Mouse (Mus musculus) neural tube, embryonic 14.5 days (tissue): Measurements from ENCODE around the gene Cdca4. TPM values are rescaled to one million over a fixed set of nuclear protein-coding genes. Genes with fewer than 3 reads are reported as not detected.
"Not testable (repeated sequence)": the region's sequence is repeated elsewhere in the genome, so short reads cannot be mapped to it uniquely, and the experiment has no call there.

Experiments
- ATAC-seq: fragments of 200-750 bp; cut with Nextera tagmentation; 2 replicates; pipeline ENCODE4 v1.8.0; 2017; ENCODE audit warnings: low read depth, mild to moderate bottlenecking, moderate TSS enrichment, moderate library complexity
- H3K27ac ChIP-seq: fragments of 300-500 bp; sonication (generic); 2 replicates; pipeline ENCODE4 v1.5.1; 2014; ENCODE audit warnings: low read depth, mild to moderate bottlenecking, control low read depth, low read length, moderate library complexity, mixed read lengths
- H3K27me3 ChIP-seq: fragments of 300-500 bp; sonication (generic); 2 replicates; pipeline ENCODE4 v1.6.1; 2014; ENCODE audit warnings: low read length; ENCODE audit not compliant: control insufficient read depth, insufficient read depth
- H3K36me3 ChIP-seq: fragments of 300-500 bp; sonication (generic); 2 replicates; pipeline ENCODE4 v1.6.1; 2014; ENCODE audit warnings: low read length, mixed read lengths; ENCODE audit not compliant: control insufficient read depth, insufficient read depth
- H3K4me1 ChIP-seq: fragments of 300-500 bp; sonication (generic); 2 replicates; pipeline ENCODE4 v1.6.1; 2014; ENCODE audit warnings: low read length; ENCODE audit not compliant: control insufficient read depth, insufficient read depth
- H3K4me2 ChIP-seq: fragments of 300-500 bp; sonication (generic); 2 replicates; pipeline ENCODE4 v1.6.1; 2014; ENCODE audit warnings: mild to moderate bottlenecking, low read depth, low read length, control low read depth
- H3K4me3 ChIP-seq: fragments of 300-500 bp; sonication (generic); 2 replicates; pipeline ENCODE4 v1.5.1; 2014; ENCODE audit warnings: low read depth, low read length, control low read depth, mixed read lengths
- H3K9ac ChIP-seq: fragments of 300-500 bp; sonication (generic); replicated peaks from 2 replicates; pipeline ENCODE4 v1.6.1; 2014; ENCODE audit warnings: low read depth, mild to moderate bottlenecking, control low read depth, low read length, mixed read lengths
- H3K9me3 ChIP-seq: fragments of 300-500 bp; sonication (generic); 2 replicates; pipeline ENCODE4 v1.6.1; 2016; ENCODE audit warnings: low read length; ENCODE audit not compliant: control insufficient read depth
- WGBS: fragments of 180-500 bp; shearing (Covaris S2); extraction: QIAGEN DNeasy Blood & Tissue Kit; methylation state at CpG from one replicate; pipeline ENCODE4 v1.1.7; 2014; 5-methylcytosine and 5-hydroxymethylcytosine counted together
- polyA plus RNA-seq: library from polyadenylated mRNA; unstranded; fragments of >200 nt; fragmentation: Nextera tagmentation; extraction: Ambion mirVana; gene quantifications from 2 replicates; pipeline ENCODE4 v1.2.1, GENCODE M21; 2014

Gene Cdca4
- polyA plus RNA-seq, 1 experiment from 2014 or later, result 33.6 TPM

- H3K4me2 ChIP-seq, result no peak overlapping the region
- WGBS, result 91% methylated on average over 8 of the region's 8 CpGs
- no peak overlapping the region for H3K9ac ChIP-seq
- H3K4me3 ChIP-seq, result no peak overlapping the region
- no peaks in the 10 kb centered on the region for H3K27me3 ChIP-seq
- H3K9me3 ChIP-seq, result no peaks in the 10 kb centered on the region
- H3K27ac ChIP-seq, result no peak overlapping the region
- H3K4me1 ChIP-seq, result 0 out of 2 replicates have a peak, but pooled peaks cover 5% of the 10 kb centered on the region
- peaks cover 26% of the 10 kb centered on the region for H3K36me3 ChIP-seq
- no peak for ATAC-seq
Measured at GRCm38 (mm10) chr12:112819057-112819662, 10.1 kb downstream of the Cdca4 start.

GRCm38 (mm10) chr12:112816866-112817265, 12.4 kb downstream of the Cdca4 start:
- 81% methylated on average over 7 of the region's 7 CpGs for WGBS
- H3K4me1 ChIP-seq, H3K9me3 ChIP-seq, H3K4me2 ChIP-seq, H3K9ac ChIP-seq, H3K27ac ChIP-seq, H3K4me3 ChIP-seq, ATAC-seq, H3K27me3 ChIP-seq: not testable (repeated sequence)
- peaks cover 36% of the 10 kb centered on the region for H3K36me3 ChIP-seq

- Histone ChIP-seq H3K9me3 (no peaks in the 10 kb centered on the region), H3K27me3 (no peaks in the 10 kb centered on the region), H3K4me3 (no peak overlapping the region), H3K27ac (no peak overlapping the region), H3K9ac (no peak overlapping the region), H3K4me2 (no peak overlapping the region), H3K36me3 (peaks cover 30% of the 10 kb centered on the region), H3K4me1 (no peaks in the 10 kb centered on the region)
- WGBS, result 55% methylated on average over 4 of the region's 4 CpGs
- ATAC-seq, result no peak
Measured at GRCm38 (mm10) chr12:112816294-112816693, 12.9 kb downstream of the Cdca4 start.

- peaks cover 17% of the 10 kb centered on the region for H3K36me3 ChIP-seq
- H3K27ac ChIP-seq, result no peak overlapping the region
- H3K9me3 ChIP-seq, result no peaks in the 10 kb centered on the region
- H3K4me3 ChIP-seq, result no peak overlapping the region
- no peaks in the 10 kb centered on the region for H3K27me3 ChIP-seq
- no peaks in the 10 kb centered on the region; the same call in 1 of the 2 replicates for H3K4me1 ChIP-seq
- no peak for ATAC-seq
- H3K9ac ChIP-seq, result no peak overlapping the region
- no peak overlapping the region for H3K4me2 ChIP-seq
- 79% methylated on average over 14 of the region's 14 CpGs for WGBS
Measured at GRCm38 (mm10) chr12:112814682-112815470, 14.3 kb downstream of the Cdca4 start.

GRCm38 (mm10) chr12:112813370-112813769, 15.9 kb downstream of the Cdca4 start:
- no peak overlapping the region for H3K9ac ChIP-seq
- no peak for ATAC-seq
- no peak overlapping the region for H3K4me2 ChIP-seq
- no peaks in the 10 kb centered on the region for H3K9me3 ChIP-seq
- no peak overlapping the region for H3K4me3 ChIP-seq
- WGBS, result 95% methylated on average over 7 of the region's 7 CpGs
- H3K27ac ChIP-seq, result no peak overlapping the region
- peaks cover 14% of the 10 kb centered on the region for H3K36me3 ChIP-seq
- H3K27me3 ChIP-seq, result no peaks in the 10 kb centered on the region
- H3K4me1 ChIP-seq, result peaks cover 8% of the 10 kb centered on the region

- WGBS, result 73% methylated on average over 19 of the region's 19 CpGs
- ATAC-seq, result no peak
- H3K9me3 ChIP-seq, result no peaks in the 10 kb centered on the region
- no peaks in the 10 kb centered on the region for H3K27me3 ChIP-seq
- peaks cover 10% of the 10 kb centered on the region; the same call in 1 of the 2 replicates for H3K36me3 ChIP-seq
- H3K9ac ChIP-seq, result no peak overlapping the region
- H3K4me1 ChIP-seq, result peaks cover 13% of the 10 kb centered on the region
- no peak overlapping the region; the same call in 1 of the 2 replicates for H3K4me3 ChIP-seq
- peak overlapping the region; percentile 98 for H3K4me2 ChIP-seq
- H3K27ac ChIP-seq, result no peak overlapping the region
Measured at GRCm38 (mm10) chr12:112810092-112810885, 18.9 kb downstream of the Cdca4 start.

GRCm38 (mm10) chr12:112809641-112810040, 19.6 kb downstream of the Cdca4 start:
- Histone ChIP-seq H3K4me3 (peak overlapping the region; percentile 68), H3K4me1 (peaks cover 13% of the 10 kb centered on the region), H3K27ac (no peak overlapping the region), H3K4me2 (peak overlapping the region; percentile 98), H3K36me3 (peaks cover 10% of the 10 kb centered on the region; the same call in 1 of the 2 replicates), H3K9me3 (no peaks in the 10 kb centered on the region), H3K27me3 (no peaks in the 10 kb centered on the region), H3K9ac (peak overlapping the region; percentile 64)
- no peak for ATAC-seq
- 19% methylated on average over 8 of the region's 8 CpGs for WGBS

- Histone ChIP-seq H3K27ac (peak within 1 kb of the TSS; percentile 78), H3K27me3 (no peaks in the 10 kb centered on the region), H3K4me1 (peaks cover 13% of the 10 kb centered on the region), H3K9ac (peak within 1 kb of the TSS; percentile 64), H3K4me2 (peak within 1 kb of the TSS; percentile 98), H3K36me3 (peaks cover 10% of the 10 kb centered on the region; the same call in 1 of the 2 replicates), H3K9me3 (no peaks in the 10 kb centered on the region), H3K4me3 (peak within 1 kb of the TSS; percentile 68)
- ATAC-seq, result peak; percentile 93
- 2% methylated on average over 53 of the region's 64 CpGs for WGBS
Measured at GRCm38 (mm10) chr12:112808587-112809364, 20.4 kb downstream of the Cdca4 start, which contains the start of gene Clba1. Clba1 (plus strand) TSS chr12:112808937.
